Mouse (Mus musculus) ES-E14 (cell line): ENCODE results near the gene Gpr35. TPM values are rescaled to one million over a fixed set of nuclear protein-coding genes. Genes with fewer than 3 reads are reported as not detected.

Experiments
- DNase-seq: peaks from one replicate; pipeline ENCODE4 v3.0.0-alpha.2; 2013; ENCODE audit warnings: low read depth, low spot score
- H3K27ac ChIP-seq: 2 replicates; pipeline ENCODE4 v1.5.1; 2012; ENCODE audit warnings: low read depth, mild to moderate bottlenecking, low read length, moderate library complexity, mixed read lengths; ENCODE audit not compliant: poor library complexity, insufficient read depth, severe bottlenecking
- H3K36me3 ChIP-seq: 2 replicates; pipeline ENCODE4 v1.6.1; 2012; ENCODE audit warnings: mild to moderate bottlenecking, low read length, moderate library complexity, mixed read lengths; ENCODE audit not compliant: control insufficient read depth, poor library complexity, insufficient read depth, severe bottlenecking
- H3K4me1 ChIP-seq, 2 experiments: fragments of 150-350 bp in 1 of 2; sonication (generic) in 1 of 2; 2 replicates each; pipeline ENCODE4 v1.6.1; 2012; ENCODE audit warnings: low read length in 2 of 2, mild to moderate bottlenecking in 1 of 2, mixed read lengths in 1 of 2; ENCODE audit not compliant: control insufficient read depth in 2 of 2, insufficient read depth in 2 of 2, poor library complexity in 1 of 2
- H3K4me3 ChIP-seq, 2 experiments: fragments of 150-350 bp in 1 of 2; sonication (generic) in 1 of 2; 2 replicates each; pipeline ENCODE4 v1.5.1; 2012; ENCODE audit warnings: low read length in 2 of 2, low read depth in 1 of 2, mild to moderate bottlenecking in 1 of 2, mixed read lengths in 1 of 2; ENCODE audit not compliant: insufficient read depth in 1 of 2, poor library complexity in 1 of 2, severe bottlenecking in 1 of 2
- H3K9ac ChIP-seq: 2 replicates; pipeline ENCODE4 v1.6.1; 2012; ENCODE audit warnings: low read depth, mild to moderate bottlenecking, low read length, mixed read lengths; ENCODE audit not compliant: poor library complexity, insufficient read depth, severe bottlenecking
- H3K9me3 ChIP-seq: fragments of 150-350 bp; sonication (generic); 2 replicates; pipeline ENCODE4 v1.6.1; 2012; ENCODE audit warnings: low read depth, mild to moderate bottlenecking, low read length; ENCODE audit not compliant: control insufficient read depth, insufficient read depth
- CHD2 ChIP-seq: IDR thresholded peaks from 2 replicates; pipeline ENCODE4 v1.6.1; 2014; ENCODE audit warnings: mild to moderate bottlenecking, low read depth, low read length, inconsistent platforms
- HCFC1 ChIP-seq: IDR thresholded peaks from 2 replicates; pipeline ENCODE4 v1.6.1; 2012; ENCODE audit warnings: low read length, inconsistent platforms, borderline replicate concordance; ENCODE audit not compliant: insufficient read depth
- MAFK ChIP-seq: IDR thresholded peaks from 2 replicates; pipeline ENCODE4 v1.6.1; 2014; ENCODE audit warnings: mild to moderate bottlenecking, low read depth, low read length, inconsistent platforms; ENCODE audit not compliant: insufficient read depth
- ZC3H11A ChIP-seq: IDR thresholded peaks from 2 replicates; pipeline ENCODE4 v1.6.1; 2012; ENCODE audit warnings: low read depth, mild to moderate bottlenecking, inconsistent platforms, low read length, borderline replicate concordance
- ZNF384 ChIP-seq: IDR thresholded peaks from 2 replicates; pipeline ENCODE4 v1.6.1; 2012; ENCODE audit warnings: low read depth, low read length, inconsistent platforms
- in situ Hi-C, 2 experiments: fragments of 600-800 bp; cut with MboI; formaldehyde crosslinking; loops; one replicate each; pipeline ENCODE4 v1.15.1; 2025; ENCODE audit warnings: low sequenced_read_pairs in 2 of 2, inconsistent platforms in 1 of 2; ENCODE audit not compliant: unreplicated experiment in 2 of 2
- total RNA-seq: library from RNA; depleted of rRNA; stranded (reverse); fragments of 300-350 nt; gene quantifications from 2 replicates; pipeline ENCODE4 v1.2.3, GENCODE M21; 2012

The Gpr35 gene
- total RNA-seq, 1 experiment, result 0.22 TPM

DNA sequence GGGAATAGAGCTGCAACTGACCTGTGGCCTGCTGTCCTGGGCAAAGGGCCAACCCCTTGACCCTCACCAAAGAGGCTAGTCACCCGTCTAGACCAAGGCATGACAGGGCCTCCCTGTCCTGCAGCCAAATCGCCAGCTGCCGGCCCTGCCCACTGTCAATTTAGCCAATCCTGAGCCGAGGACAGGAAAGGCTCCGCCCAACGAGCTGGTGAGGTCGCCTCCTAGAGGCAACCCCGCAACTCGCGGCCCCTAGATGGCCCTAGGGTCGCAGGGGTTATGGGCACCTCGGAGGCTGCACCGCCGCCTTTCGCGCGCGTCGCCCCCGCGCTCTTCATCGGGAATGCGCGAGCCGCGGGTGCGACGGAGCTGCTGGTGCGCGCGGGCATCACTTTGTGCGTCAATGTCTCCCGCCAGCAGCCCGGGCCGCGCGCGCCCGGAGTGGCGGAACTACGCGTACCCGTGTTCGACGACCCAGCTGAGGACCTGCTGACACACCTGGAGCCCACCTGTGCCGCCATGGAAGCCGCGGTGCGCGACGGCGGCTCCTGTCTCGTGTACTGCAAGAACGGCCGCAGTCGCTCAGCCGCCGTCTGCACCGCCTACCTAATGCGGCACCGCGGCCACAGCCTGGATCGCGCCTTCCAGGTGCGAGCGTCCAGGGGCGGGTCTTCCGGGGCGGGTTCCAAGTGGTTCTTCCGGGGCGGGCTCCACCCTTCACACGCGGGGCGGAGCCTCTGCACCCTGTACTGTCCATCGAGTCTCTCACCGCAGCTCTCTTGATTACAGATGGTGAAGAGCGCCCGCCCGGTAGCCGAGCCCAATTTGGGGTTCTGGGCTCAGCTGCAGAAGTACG lies 43.7 kb upstream of the Gpr35 start, which contains the start of gene Dusp28:
Dusp28 (plus strand) TSS at position 203 of the 853 bp plus-strand sequence.
- Histone ChIP-seq H3K36me3 (no peaks in the 10 kb centered on the region; the same call in 1 of the 2 replicates), H3K9me3 (no peaks in the 10 kb centered on the region), H3K27ac (peak within 1 kb of the TSS; percentile 42), H3K4me1 (peaks cover 0 to 13% of the 10 kb centered on the region in 2 experiments; a peak in 1 of 4 replicates), H3K4me3 (peak within 1 kb of the TSS; percentile 89 to 98), H3K9ac (peak within 1 kb of the TSS; percentile 91)
- DNase-seq, result peak; percentile 77
- in situ Hi-C loops, result no loop called here
- TF ChIP-seq HCFC1 (peak; percentile 55; the same call in 1 of the 2 replicates), MAFK (no peak)

DNA sequence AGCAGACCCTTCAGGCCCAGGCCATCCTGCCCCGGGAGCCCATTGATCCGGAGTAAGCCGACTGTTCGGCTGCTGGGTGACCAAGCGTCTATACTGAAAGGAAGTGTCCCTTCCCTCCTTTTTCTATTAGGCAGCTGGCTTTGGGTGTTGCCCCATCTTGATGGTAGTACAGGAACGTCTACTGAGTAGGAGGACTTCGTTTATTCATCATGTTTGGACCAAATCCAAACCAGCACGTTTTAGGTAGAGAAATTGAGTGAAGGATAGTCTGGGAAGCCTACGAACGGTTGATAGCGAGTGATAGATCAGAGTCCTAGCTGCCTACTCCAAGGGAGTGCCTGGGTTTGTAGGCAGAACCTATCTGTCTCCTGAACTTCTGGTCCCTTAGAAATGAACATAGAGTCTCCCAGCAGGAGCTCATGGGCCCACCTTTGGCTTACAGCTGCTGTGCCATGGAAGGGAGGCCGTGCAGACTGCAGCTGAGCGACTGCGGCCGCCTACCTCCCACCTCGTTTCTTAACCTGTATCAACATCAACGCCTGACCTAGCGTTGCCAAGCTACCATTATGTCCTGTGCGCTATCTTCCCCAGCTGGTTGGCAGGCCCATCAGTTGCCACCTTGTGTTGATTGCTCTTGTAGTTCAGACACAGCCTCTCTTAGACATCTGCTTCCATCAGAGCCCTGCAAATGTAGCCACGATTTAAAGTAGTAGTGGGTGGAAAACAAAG lies 42.9 kb upstream of the Gpr35 start:
- no peak for DNase-seq
- Histone ChIP-seq H3K9me3 (no peaks in the 10 kb centered on the region), H3K4me1 (peaks cover 0 to 13% of the 10 kb centered on the region in 2 experiments; a peak in 1 of 4 replicates), H3K27ac (no peak overlapping the region), H3K4me3 (peak overlapping the region; percentile 89 to 98), H3K36me3 (no peaks in the 10 kb centered on the region; the same call in 1 of the 2 replicates), H3K9ac (peak overlapping the region; percentile 73)
- in situ Hi-C loops, result no loop called here
- TF ChIP-seq HCFC1 (no peak), MAFK (no peak), ZC3H11A (no peak), CHD2 (no peak), ZNF384 (no peak)

DNA sequence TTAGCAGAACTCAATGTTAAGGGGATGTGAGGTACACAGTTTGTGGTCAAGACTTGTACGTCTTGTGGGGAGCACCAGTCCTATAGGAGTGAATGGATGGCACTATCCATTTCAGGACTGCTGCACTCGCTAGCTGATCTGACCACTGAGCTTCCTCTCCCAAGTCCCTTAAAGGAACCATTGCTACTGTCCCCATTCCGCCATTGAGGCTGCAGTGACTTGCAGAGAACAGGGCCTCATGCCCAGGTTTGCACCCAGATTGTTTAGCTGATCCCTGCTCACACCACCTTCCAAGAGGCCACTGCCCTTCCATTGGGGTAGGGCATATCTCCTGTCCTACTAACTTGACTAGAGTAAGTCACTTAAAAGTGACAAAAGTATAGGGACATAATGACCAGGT lies 42.0 kb upstream of the Gpr35 start:
- no peak for TF ChIP-seq MAFK
- in situ Hi-C loops, result no loop called here
- H3K36me3 ChIP-seq, result no peaks in the 10 kb centered on the region; the same call in 1 of the 2 replicates
- H3K9me3 ChIP-seq, result no peaks in the 10 kb centered on the region
- H3K4me1 ChIP-seq, result peaks cover 0 to 10% of the 10 kb centered on the region in 2 experiments; a peak in 1 of 4 replicates
- H3K9ac ChIP-seq, result no peak overlapping the region
- H3K27ac ChIP-seq, result no peak overlapping the region
- DNase-seq, result no peak
- H3K4me3 ChIP-seq, result no peak overlapping the region

DNA sequence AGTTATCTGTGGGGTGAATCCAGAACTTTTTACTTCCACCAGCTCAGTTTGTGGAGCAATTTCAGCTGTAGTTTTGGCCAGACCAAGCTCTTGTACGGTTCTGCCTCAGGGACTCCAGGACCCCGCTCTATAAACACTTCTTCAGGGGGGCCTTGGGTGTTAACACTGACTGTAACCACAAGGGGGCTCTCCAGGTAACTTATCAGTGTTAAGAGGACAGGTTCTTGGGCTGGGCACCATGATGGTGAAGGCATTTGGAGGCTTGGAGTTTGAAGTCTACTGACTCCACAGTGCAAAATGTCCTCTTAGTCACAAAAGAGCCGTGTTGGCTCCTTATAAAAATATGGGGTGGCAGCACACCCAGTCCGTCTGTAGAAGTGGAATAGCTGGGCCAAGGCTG lies 41.6 kb upstream of the Gpr35 start:
- no peaks in the 10 kb centered on the region for H3K9me3 ChIP-seq
- in situ Hi-C loops, result no loop called here
- H3K9ac ChIP-seq, result no peak overlapping the region
- H3K36me3 ChIP-seq, result no peaks in the 10 kb centered on the region; the same call in 1 of the 2 replicates
- TF ChIP-seq MAFK, result no peak
- no peak for TF ChIP-seq CHD2
- no peak for TF ChIP-seq ZC3H11A
- no peak for TF ChIP-seq ZNF384
- no peak for TF ChIP-seq HCFC1
- H3K4me1 ChIP-seq, result peaks cover 0 to 10% of the 10 kb centered on the region in 2 experiments; a peak in 1 of 4 replicates
- DNase-seq, result no peak
- H3K27ac ChIP-seq, result no peak overlapping the region
- no peak overlapping the region for H3K4me3 ChIP-seq
